Mouse (Mus musculus): ENCODE data around the gene Ly6g5c. TPM values are rescaled to one million over a fixed set of nuclear protein-coding genes. Genes with fewer than 3 reads are reported as not detected.
A peak's percentile ranks its signal among the peaks of the same experiment; 100 is the strongest.

Ly6g5c gene
- polyA plus RNA-seq (2014; fragmentation: Nextera tagmentation; extraction: Ambion mirVana) = not detected in 2 replicates

DNA sequence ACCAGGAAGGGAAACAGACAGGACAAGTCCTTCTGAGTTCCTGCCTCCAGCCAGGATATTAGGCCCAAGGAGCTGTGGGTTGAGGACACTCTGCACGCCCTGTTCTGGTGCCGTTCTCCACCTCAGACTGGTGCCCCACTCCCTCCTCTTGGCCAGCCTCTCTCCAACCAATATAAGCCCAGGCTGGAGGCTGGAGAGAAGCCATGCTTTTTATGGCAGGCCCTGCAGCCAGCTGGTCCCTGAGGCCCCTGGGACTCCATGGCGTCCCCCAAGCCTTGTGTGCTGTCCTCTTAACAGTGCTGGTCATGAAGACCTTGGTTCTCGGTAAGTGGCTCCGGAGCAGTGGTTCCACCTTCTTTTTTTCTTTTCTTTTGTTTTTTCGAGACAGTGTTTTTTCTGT lies at the start of gene Ly6g5c:
Gene Ly6g5c (plus strand): TSS at position 183 of the 400 bp plus-strand sequence.
- DNase-seq (ENCODE audit: low spot score) (no peak), ATAC-seq (replicated peaks; ENCODE audit: insufficient number of reproducible peaks, low FRiP score, low TSS enrichment, low read depth) (no peak; the same call in 1 of the 2 replicates)
- Histone ChIP-seq H3K4me1 (ENCODE audit: control insufficient read depth, insufficient read depth, low read length) (no peaks in the 10 kb centered on the region), H3K9me3 (replicated peaks; ENCODE audit: control insufficient read depth, low read length) (no peaks in the 10 kb centered on the region), H3K36me3 (replicated peaks; ENCODE audit: control insufficient read depth, insufficient read depth, low read depth, low read length) (no peaks in the 10 kb centered on the region), H3K4me3 (ENCODE audit: low read depth, low read length) (no peak within 1 kb of the TSS), H3K9ac (replicated peaks; ENCODE audit: low read length) (no peak within 1 kb of the TSS), H3K27me3 (ENCODE audit: control insufficient read depth, insufficient read depth, low read length) (no peaks in the 10 kb centered on the region), H3K27ac (replicated peaks; ENCODE audit: low read depth, low read length) (no peak within 1 kb of the TSS), H3K4me2 (ENCODE audit: low read depth, low read length) (no peak within 1 kb of the TSS)
- 92% methylated on average over 6 of the region's 6 CpGs for WGBS

DNA sequence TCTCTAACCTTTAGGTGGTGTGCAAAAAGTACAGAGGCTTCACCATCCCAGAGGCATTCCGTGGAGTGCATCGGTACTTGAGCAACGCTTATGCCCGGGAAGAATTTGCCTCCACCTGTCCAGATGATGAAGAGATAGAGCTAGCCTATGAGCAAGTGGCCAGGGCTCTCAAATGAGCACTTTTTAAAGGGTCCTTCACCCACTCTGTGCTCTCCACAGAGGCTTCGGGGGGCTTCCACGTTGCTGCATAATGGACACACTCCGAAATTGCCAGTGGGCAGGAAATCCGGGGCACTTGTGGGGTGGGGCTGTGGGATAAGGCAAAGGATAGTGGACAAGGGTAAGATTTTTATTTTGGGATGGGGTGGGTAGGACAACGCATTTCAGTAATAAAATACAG lies 49.8 kb upstream of the Ly6g5c start:
- no peak overlapping the region; the same call in 1 of the 2 replicates for H3K4me2 ChIP-seq (ENCODE audit: low read depth, low read length)
- H3K36me3 ChIP-seq (replicated peaks; ENCODE audit: control insufficient read depth, insufficient read depth, low read depth, low read length) = peaks cover 17% of the 10 kb centered on the region
- 63% methylated on average over 9 of the region's 9 CpGs for WGBS
- H3K4me1 ChIP-seq (ENCODE audit: control insufficient read depth, insufficient read depth, low read length) = peaks cover 12% of the 10 kb centered on the region
- DNase-seq (ENCODE audit: low spot score) (no peak), ATAC-seq (replicated peaks; ENCODE audit: insufficient number of reproducible peaks, low FRiP score, low TSS enrichment, low read depth) (no peak)
- no peaks in the 10 kb centered on the region for H3K27me3 ChIP-seq (ENCODE audit: control insufficient read depth, insufficient read depth, low read length)
- H3K9ac ChIP-seq (replicated peaks; ENCODE audit: low read length) = peak overlapping the region; percentile 9; the same call in 1 of the 2 replicates
- H3K27ac ChIP-seq (replicated peaks; ENCODE audit: low read depth, low read length) = no peak overlapping the region
- 0 out of 2 replicates have a peak overlapping the region, but pooled peaks have one; percentile 5 for H3K4me3 ChIP-seq (ENCODE audit: low read depth, low read length)
- H3K9me3 ChIP-seq (replicated peaks; ENCODE audit: control insufficient read depth, low read length) = no peaks in the 10 kb centered on the region

DNA sequence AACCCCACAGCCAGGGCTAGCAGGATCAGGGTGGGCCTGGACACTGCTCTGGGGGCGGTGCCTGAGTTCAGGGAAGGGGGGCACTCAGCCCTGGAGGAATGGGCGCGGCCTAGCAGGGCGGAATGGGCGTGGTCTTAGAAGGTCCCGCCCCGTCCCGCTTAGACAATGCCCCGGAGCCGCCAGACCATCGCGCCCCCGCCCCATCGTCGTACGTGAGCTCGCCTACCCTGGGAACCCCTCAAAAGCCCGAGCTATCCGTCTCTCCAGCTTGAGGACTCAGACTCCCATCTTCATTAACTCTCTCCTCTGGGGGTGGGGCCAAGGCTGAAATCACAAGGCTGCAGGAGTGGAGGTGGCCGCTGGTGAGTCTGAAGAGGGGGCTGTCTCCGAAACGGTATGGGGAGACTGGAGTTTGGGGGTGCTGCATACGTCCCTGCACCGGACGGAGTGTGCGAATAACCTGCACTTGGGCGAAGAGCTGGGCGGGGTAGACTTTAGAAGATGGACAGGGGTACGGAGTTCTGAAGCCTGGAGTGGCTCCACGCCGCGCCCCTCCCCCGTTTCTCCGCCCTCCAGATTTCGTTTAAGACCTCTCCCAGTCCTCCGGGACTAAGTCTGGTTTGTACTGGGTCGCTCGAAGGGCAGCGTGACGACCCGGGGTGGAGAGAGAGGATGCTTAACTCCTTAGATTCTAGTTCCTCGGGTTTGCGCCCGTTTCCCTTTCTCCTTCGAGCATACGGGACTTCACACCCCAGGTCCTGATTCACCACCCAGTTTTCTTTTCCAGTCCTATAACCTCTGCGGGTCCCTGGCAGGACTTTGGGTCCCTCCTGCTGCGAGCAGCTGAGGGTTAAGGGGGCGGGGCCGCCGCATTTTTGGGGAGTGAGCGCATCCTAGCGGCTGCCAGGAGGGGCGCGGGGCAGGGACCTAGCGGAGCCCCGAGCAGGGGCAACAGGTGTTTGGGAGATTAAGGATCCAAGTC lies 48.9 kb upstream of the Ly6g5c start, which contains the start of gene Ddah2:
Gene Ddah2 (plus strand): TSS at position 125 of the 982 bp plus-strand sequence.
- DNase-seq (ENCODE audit: low spot score) (peak; percentile 98), ATAC-seq (replicated peaks; ENCODE audit: insufficient number of reproducible peaks, low FRiP score, low TSS enrichment, low read depth) (peak; percentile 89)
- Histone ChIP-seq H3K36me3 (replicated peaks; ENCODE audit: control insufficient read depth, insufficient read depth, low read depth, low read length) (peaks cover 15% of the 10 kb centered on the region), H3K9me3 (replicated peaks; ENCODE audit: control insufficient read depth, low read length) (no peaks in the 10 kb centered on the region), H3K4me3 (ENCODE audit: low read depth, low read length) (peak within 1 kb of the TSS; percentile 64), H3K4me2 (ENCODE audit: low read depth, low read length) (peak within 1 kb of the TSS; percentile 84), H3K9ac (replicated peaks; ENCODE audit: low read length) (peak within 1 kb of the TSS; percentile 92), H3K4me1 (ENCODE audit: control insufficient read depth, insufficient read depth, low read length) (peaks cover 12% of the 10 kb centered on the region), H3K27me3 (ENCODE audit: control insufficient read depth, insufficient read depth, low read length) (no peaks in the 10 kb centered on the region), H3K27ac (replicated peaks; ENCODE audit: low read depth, low read length) (peak within 1 kb of the TSS; percentile 71)
- WGBS = under 1% methylated on average over 56 of the region's 57 CpGs

DNA sequence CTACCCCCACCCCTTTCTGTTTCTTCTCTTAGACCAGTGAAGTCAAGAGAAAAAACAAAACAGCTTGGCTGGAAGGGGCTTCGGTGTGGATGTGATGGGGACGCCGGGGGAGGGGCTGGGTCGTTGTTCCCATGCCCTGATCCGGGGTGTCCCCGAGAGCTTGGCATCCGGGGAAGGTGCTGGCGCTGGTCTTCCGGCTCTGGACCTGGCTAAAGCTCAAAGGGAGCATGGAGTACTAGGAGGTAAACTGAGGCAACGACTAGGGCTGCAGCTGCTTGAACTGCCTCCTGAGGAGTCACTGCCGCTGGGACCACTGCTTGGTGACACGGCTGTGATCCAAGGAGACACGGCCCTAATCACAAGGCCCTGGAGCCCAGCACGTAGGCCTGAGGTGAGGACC lies 48.0 kb upstream of the Ly6g5c start:
- DNase-seq (ENCODE audit: low spot score) = no peak
- Histone ChIP-seq H3K4me1 (ENCODE audit: control insufficient read depth, insufficient read depth, low read length) (peaks cover 12% of the 10 kb centered on the region), H3K9ac (replicated peaks; ENCODE audit: low read length) (peak overlapping the region; percentile 92), H3K4me2 (ENCODE audit: low read depth, low read length) (peak overlapping the region; percentile 84), H3K27ac (replicated peaks; ENCODE audit: low read depth, low read length) (no peak overlapping the region), H3K36me3 (replicated peaks; ENCODE audit: control insufficient read depth, insufficient read depth, low read depth, low read length) (peaks cover 9% of the 10 kb centered on the region), H3K27me3 (ENCODE audit: control insufficient read depth, insufficient read depth, low read length) (no peaks in the 10 kb centered on the region; the same call in 1 of the 2 replicates), H3K9me3 (replicated peaks; ENCODE audit: control insufficient read depth, low read length) (no peaks in the 10 kb centered on the region), H3K4me3 (ENCODE audit: low read depth, low read length) (peak overlapping the region; percentile 64)
- no peak for ATAC-seq (replicated peaks; ENCODE audit: insufficient number of reproducible peaks, low FRiP score, low TSS enrichment, low read depth)
- WGBS = 24% methylated on average over 14 of the region's 14 CpGs

DNA sequence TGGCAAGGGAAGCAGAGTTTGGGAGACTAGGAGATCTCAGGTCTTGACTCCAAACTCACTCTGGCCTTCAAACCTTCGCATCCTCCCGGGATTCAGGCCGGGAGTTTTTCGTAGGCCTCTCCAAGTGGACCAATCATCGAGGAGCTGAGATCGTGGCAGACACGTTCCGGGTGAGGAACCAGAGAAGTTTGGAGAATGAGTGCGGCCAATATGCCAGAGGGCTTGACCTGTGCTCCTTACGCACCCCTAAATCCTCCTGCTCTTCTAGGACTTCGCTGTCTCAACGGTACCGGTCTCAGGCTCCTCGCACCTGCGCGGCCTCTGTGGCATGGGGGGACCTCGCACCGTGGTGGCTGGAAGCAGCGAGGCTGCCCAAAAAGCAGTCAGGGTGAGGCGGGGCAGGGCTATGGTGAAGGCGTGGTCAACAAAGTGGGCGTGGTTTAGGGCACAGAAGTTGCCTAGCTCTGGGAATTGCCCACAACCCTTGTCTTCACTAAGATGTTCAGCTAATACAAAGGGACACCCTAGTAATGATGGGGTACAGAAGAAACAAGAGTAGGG lies 47.3 kb upstream of the Ly6g5c start:
- peaks cover 6% of the 10 kb centered on the region for H3K27me3 ChIP-seq (ENCODE audit: control insufficient read depth, insufficient read depth, low read length)
- peaks cover 16% of the 10 kb centered on the region for H3K4me1 ChIP-seq (ENCODE audit: control insufficient read depth, insufficient read depth, low read length)
- peaks cover 9% of the 10 kb centered on the region for H3K36me3 ChIP-seq (replicated peaks; ENCODE audit: control insufficient read depth, insufficient read depth, low read depth, low read length)
- WGBS = 53% methylated on average over 22 of the region's 22 CpGs
- H3K27ac ChIP-seq (replicated peaks; ENCODE audit: low read depth, low read length) = no peak overlapping the region
- ATAC-seq (replicated peaks; ENCODE audit: insufficient number of reproducible peaks, low FRiP score, low TSS enrichment, low read depth) (no peak), DNase-seq (ENCODE audit: low spot score) (no peak)
- H3K4me2 ChIP-seq (ENCODE audit: low read depth, low read length) = peak overlapping the region; percentile 84
- H3K9me3 ChIP-seq (replicated peaks; ENCODE audit: control insufficient read depth, low read length) = no peaks in the 10 kb centered on the region
- H3K9ac ChIP-seq (replicated peaks; ENCODE audit: low read length) = peak overlapping the region; percentile 92; the same call in 1 of the 2 replicates
- peak overlapping the region; percentile 64 for H3K4me3 ChIP-seq (ENCODE audit: low read depth, low read length)

DNA sequence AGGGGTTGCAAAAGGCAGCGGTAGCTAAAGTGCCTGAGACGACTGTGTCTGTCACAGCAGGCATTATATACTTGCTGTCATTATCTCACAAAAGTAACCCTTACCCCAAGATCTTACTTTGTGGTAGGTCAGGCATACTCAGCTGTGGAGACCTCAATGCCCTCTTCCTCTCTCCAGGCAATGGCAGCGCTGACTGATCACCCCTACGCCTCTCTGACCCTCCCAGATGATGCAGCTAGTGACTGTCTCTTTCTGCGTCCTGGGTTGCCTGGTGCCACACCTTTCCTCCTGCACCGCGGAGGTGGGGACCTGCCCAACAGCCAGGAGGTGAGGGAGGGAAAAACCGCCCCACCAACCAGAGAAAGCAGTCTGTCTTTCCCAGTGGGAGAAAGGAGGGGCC lies 46.8 kb upstream of the Ly6g5c start:
- Histone ChIP-seq H3K4me1 (ENCODE audit: control insufficient read depth, insufficient read depth, low read length) (peaks cover 16% of the 10 kb centered on the region), H3K27ac (replicated peaks; ENCODE audit: low read depth, low read length) (no peak overlapping the region), H3K27me3 (ENCODE audit: control insufficient read depth, insufficient read depth, low read length) (peaks cover 9% of the 10 kb centered on the region), H3K4me2 (ENCODE audit: low read depth, low read length) (no peak overlapping the region; the same call in 1 of the 2 replicates), H3K9ac (replicated peaks; ENCODE audit: low read length) (no peak overlapping the region), H3K9me3 (replicated peaks; ENCODE audit: control insufficient read depth, low read length) (no peaks in the 10 kb centered on the region), H3K4me3 (ENCODE audit: low read depth, low read length) (no peak overlapping the region), H3K36me3 (replicated peaks; ENCODE audit: control insufficient read depth, insufficient read depth, low read depth, low read length) (peaks cover 9% of the 10 kb centered on the region)
- ATAC-seq (replicated peaks; ENCODE audit: insufficient number of reproducible peaks, low FRiP score, low TSS enrichment, low read depth) (no peak), DNase-seq (ENCODE audit: low spot score) (no peak)
- 85% methylated on average over 8 of the region's 8 CpGs for WGBS

DNA sequence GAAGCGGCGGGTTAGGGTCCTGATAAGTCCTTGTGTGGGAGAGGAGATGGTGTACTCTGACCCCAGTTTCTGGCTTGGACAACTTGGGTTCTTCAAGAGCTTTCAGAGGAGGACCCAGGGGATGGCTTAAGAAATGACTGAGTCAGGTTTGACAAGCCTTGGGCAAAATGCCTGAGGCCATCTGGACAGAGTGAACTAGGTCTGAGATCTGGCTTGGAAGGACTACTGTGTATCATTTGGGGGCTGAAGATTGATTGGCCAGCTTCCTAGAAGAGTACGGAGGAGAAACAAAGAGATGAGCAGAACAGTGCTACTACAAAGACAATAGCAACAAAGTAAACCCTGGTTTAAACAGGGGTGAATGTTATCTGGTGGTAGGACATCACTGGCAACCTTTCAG lies 44.6 kb upstream of the Ly6g5c start:
- Histone ChIP-seq H3K36me3 (replicated peaks; ENCODE audit: control insufficient read depth, insufficient read depth, low read depth, low read length) (peaks cover 9% of the 10 kb centered on the region), H3K27ac (replicated peaks; ENCODE audit: low read depth, low read length) (no peak overlapping the region), H3K4me2 (ENCODE audit: low read depth, low read length) (no peak overlapping the region), H3K27me3 (ENCODE audit: control insufficient read depth, insufficient read depth, low read length) (peaks cover 14% of the 10 kb centered on the region), H3K9ac (replicated peaks; ENCODE audit: low read length) (no peak overlapping the region), H3K4me3 (ENCODE audit: low read depth, low read length) (no peak overlapping the region), H3K9me3 (replicated peaks; ENCODE audit: control insufficient read depth, low read length) (no peaks in the 10 kb centered on the region), H3K4me1 (ENCODE audit: control insufficient read depth, insufficient read depth, low read length) (peaks cover 13% of the 10 kb centered on the region)
- ATAC-seq (replicated peaks; ENCODE audit: insufficient number of reproducible peaks, low FRiP score, low TSS enrichment, low read depth) (no peak), DNase-seq (ENCODE audit: low spot score) (no peak)
- WGBS = 93% methylated on average over 3 of the region's 3 CpGs
